Mouse (Mus musculus) stomach, embryonic 14.5 days (tissue): Measurements from ENCODE around the gene Mapk8. TPM values are rescaled to one million over a fixed set of nuclear protein-coding genes. Genes with fewer than 3 reads are reported as not detected.

Source experiments
- ATAC-seq: fragments of 200-750 bp; cut with Nextera tagmentation; 2 replicates; pipeline ENCODE4 v1.8.0; 2017; ENCODE audit warnings: low read depth, moderate TSS enrichment; ENCODE audit not compliant: insufficient number of reproducible peaks, insufficient read depth, low FRiP score
- H3K27ac ChIP-seq: fragments of 300-500 bp; sonication (generic); 2 replicates; pipeline ENCODE4 v1.5.1; 2014; ENCODE audit warnings: mild to moderate bottlenecking, low read length, moderate library complexity, mixed read lengths
- H3K27me3 ChIP-seq: fragments of 300-500 bp; sonication (generic); 2 replicates; pipeline ENCODE4 v1.6.1; 2014; ENCODE audit warnings: low read length, control low read depth, mixed read lengths; ENCODE audit not compliant: control insufficient read depth, insufficient read depth
- H3K36me3 ChIP-seq: fragments of 300-500 bp; sonication (generic); 2 replicates; pipeline ENCODE4 v1.6.1; 2014; ENCODE audit warnings: mild to moderate bottlenecking, control low read depth, low read length, moderate library complexity, mixed read lengths; ENCODE audit not compliant: control insufficient read depth, insufficient read depth
- H3K4me1 ChIP-seq: fragments of 300-500 bp; sonication (generic); 2 replicates; pipeline ENCODE4 v1.6.1; 2014; ENCODE audit warnings: low read length, control low read depth, mixed read lengths; ENCODE audit not compliant: control insufficient read depth, insufficient read depth
- H3K4me2 ChIP-seq: fragments of 300-500 bp; sonication (generic); replicated peaks from 2 replicates; pipeline ENCODE4 v1.6.1; 2014; ENCODE audit warnings: low read depth, low read length, control low read depth
- H3K4me3 ChIP-seq: fragments of 300-500 bp; sonication (generic); 2 replicates; pipeline ENCODE4 v1.5.1; 2014; ENCODE audit warnings: low read depth, low read length, control low read depth
- H3K9ac ChIP-seq: fragments of 300-500 bp; sonication (generic); replicated peaks from 2 replicates; pipeline ENCODE4 v1.6.1; 2014; ENCODE audit warnings: low read depth, mild to moderate bottlenecking, control low read depth, low read length, moderate library complexity, mixed read lengths
- H3K9me3 ChIP-seq: fragments of 300-500 bp; sonication (generic); 2 replicates; pipeline ENCODE4 v1.6.1; 2016; ENCODE audit warnings: low read depth, low read length, control low read depth; ENCODE audit not compliant: control insufficient read depth
- WGBS: fragments of 180-500 bp; shearing (Covaris S2); extraction: QIAGEN DNeasy Blood & Tissue Kit; methylation state at CpG from one replicate; pipeline ENCODE4 v1.1.7; 2014; 5-methylcytosine and 5-hydroxymethylcytosine counted together
- polyA plus RNA-seq: library from polyadenylated mRNA; unstranded; fragments of >200 nt; fragmentation: Nextera tagmentation; extraction: Ambion mirVana; gene quantifications from 2 replicates; pipeline ENCODE4 v1.2.1, GENCODE M21; 2014

Gene Mapk8
- polyA plus RNA-seq, 1 experiment from 2014 or later, result 24.2 TPM

GRCm38 (mm10) chr14:33334402-33334801, 112.6 kb downstream of the Mapk8 start:
- H3K36me3 ChIP-seq, result no peaks in the 10 kb centered on the region
- H3K4me3 ChIP-seq, result no peak overlapping the region
- WGBS, result 77% methylated on average over 4 of the region's 4 CpGs
- H3K4me1 ChIP-seq, result peaks cover 4% of the 10 kb centered on the region; the same call in 1 of the 2 replicates
- no peak overlapping the region for H3K4me2 ChIP-seq
- no peak overlapping the region for H3K9ac ChIP-seq
- no peaks in the 10 kb centered on the region for H3K27me3 ChIP-seq
- no peak overlapping the region for H3K27ac ChIP-seq
- no peak for ATAC-seq
- no peaks in the 10 kb centered on the region for H3K9me3 ChIP-seq

DNA sequence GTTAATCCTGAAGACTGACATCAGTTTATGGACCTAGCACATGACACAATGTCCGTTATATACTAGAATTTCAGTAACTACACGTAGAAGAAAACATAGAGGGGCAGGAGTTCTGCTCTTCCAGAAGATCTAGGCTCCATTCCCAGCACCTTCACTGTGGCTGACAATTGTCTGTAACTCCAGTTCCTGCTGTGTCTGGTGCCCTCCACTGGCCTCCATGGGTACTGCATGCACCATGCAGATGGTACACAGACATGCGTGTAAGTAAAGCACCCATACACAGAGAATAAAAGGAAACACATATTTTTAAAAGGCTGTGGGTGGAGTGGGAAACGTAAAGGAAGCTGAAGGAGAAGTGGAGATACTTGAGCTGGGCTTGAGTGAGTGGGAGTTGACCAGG, 113.1 kb downstream of the Mapk8 start:
- Histone ChIP-seq H3K9ac (no peak overlapping the region), H3K4me2 (no peak overlapping the region), H3K4me1 (peaks cover 4% of the 10 kb centered on the region; the same call in 1 of the 2 replicates), H3K4me3 (no peak overlapping the region), H3K9me3 (no peaks in the 10 kb centered on the region), H3K27me3 (no peaks in the 10 kb centered on the region), H3K36me3 (no peaks in the 10 kb centered on the region), H3K27ac (no peak overlapping the region)
- 78% methylated on average over 4 of the region's 4 CpGs for WGBS
- ATAC-seq, result no peak

DNA sequence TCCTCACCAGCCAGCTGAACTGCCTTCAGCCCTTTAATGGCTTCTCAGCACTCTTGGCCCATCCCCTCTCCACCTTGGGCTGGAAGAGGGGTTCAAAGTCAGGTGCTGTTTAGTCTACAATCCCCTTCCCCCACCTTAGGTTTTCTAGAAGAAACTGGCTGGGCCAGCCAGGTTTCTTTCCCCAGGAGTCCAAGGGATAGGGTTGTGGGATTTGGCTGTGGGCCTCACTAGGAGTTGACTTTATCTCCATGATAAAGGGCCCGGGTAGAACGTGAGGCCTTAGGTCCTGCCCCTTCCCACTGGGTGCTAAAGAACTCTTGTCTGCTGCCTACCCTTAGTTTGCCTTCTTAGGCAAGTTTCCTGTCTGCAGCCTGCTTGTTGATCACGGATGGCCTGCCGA, 115.3 kb downstream of the Mapk8 start:
- H3K36me3 ChIP-seq, result no peaks in the 10 kb centered on the region
- H3K27ac ChIP-seq, result no peak overlapping the region
- H3K4me1 ChIP-seq, result peaks cover 4% of the 10 kb centered on the region; the same call in 1 of the 2 replicates
- H3K4me2 ChIP-seq, result no peak overlapping the region
- WGBS, result 54% methylated on average over 4 of the region's 4 CpGs
- no peaks in the 10 kb centered on the region for H3K9me3 ChIP-seq
- H3K4me3 ChIP-seq, result no peak overlapping the region
- ATAC-seq, result no peak; the same call in 1 of the 2 replicates
- H3K27me3 ChIP-seq, result no peaks in the 10 kb centered on the region
- no peak overlapping the region for H3K9ac ChIP-seq

GRCm38 (mm10) chr14:33330986-33331385, 116.0 kb downstream of the Mapk8 start:
- no peaks in the 10 kb centered on the region for H3K27me3 ChIP-seq
- no peak overlapping the region for H3K4me2 ChIP-seq
- no peak for ATAC-seq
- H3K9me3 ChIP-seq, result no peaks in the 10 kb centered on the region
- H3K9ac ChIP-seq, result no peak overlapping the region
- peaks cover 4% of the 10 kb centered on the region; the same call in 1 of the 2 replicates for H3K4me1 ChIP-seq
- H3K27ac ChIP-seq, result no peak overlapping the region
- WGBS, result 57% methylated on average over 4 of the region's 4 CpGs
- no peaks in the 10 kb centered on the region for H3K36me3 ChIP-seq
- no peak overlapping the region for H3K4me3 ChIP-seq

- H3K9me3 ChIP-seq, result no peaks in the 10 kb centered on the region
- no peak overlapping the region for H3K4me3 ChIP-seq
- H3K27me3 ChIP-seq, result no peaks in the 10 kb centered on the region
- H3K9ac ChIP-seq, result no peak overlapping the region
- H3K4me1 ChIP-seq, result peaks cover 4% of the 10 kb centered on the region; the same call in 1 of the 2 replicates
- H3K4me2 ChIP-seq, result no peak overlapping the region
- WGBS, result 87% methylated on average over 5 of the region's 5 CpGs
- no peak for ATAC-seq
- no peak overlapping the region for H3K27ac ChIP-seq
- no peaks in the 10 kb centered on the region for H3K36me3 ChIP-seq
These were observed 117.6 kb downstream of the Mapk8 start for GRCm38 (mm10) chr14:33329297-33329805.

GRCm38 (mm10) chr14:33328369-33328768, 118.6 kb downstream of the Mapk8 start:
- H3K27me3 ChIP-seq, result no peaks in the 10 kb centered on the region
- no peak for ATAC-seq

More at GRCm38 (mm10) chr14:33328369-33328768, 118.6 kb downstream of the Mapk8 start:
- 60% methylated on average over 5 of the region's 5 CpGs for WGBS
- H3K9ac ChIP-seq, result no peak overlapping the region
- no peaks in the 10 kb centered on the region for H3K9me3 ChIP-seq
- H3K4me3 ChIP-seq, result no peak overlapping the region
- peaks cover 4% of the 10 kb centered on the region; the same call in 1 of the 2 replicates for H3K4me1 ChIP-seq
- no peak overlapping the region for H3K27ac ChIP-seq
- no peak overlapping the region for H3K4me2 ChIP-seq
- H3K36me3 ChIP-seq, result no peaks in the 10 kb centered on the region

Other genes with a start within 250 kb of the Mapk8 start
- gene Arhgap22, start 233.1 kb downstream of the Mapk8 start, polyA plus RNA-seq, result 5.6 and 8.1 TPM in 2 replicates
- gene Frmpd2, start 24.5 kb upstream of the Mapk8 start, polyA plus RNA-seq, result 0.16 TPM in 1 of 2 replicates, not detected in the other
- 0.10 and 0.21 TPM in 2 replicates for gene Ptpn20, start 142.0 kb upstream of the Mapk8 start, polyA plus RNA-seq